Mouse (Mus musculus) layer of hippocampus, postnatal 25 days (tissue): Measurements from ENCODE around the gene Rtkn2. TPM values are rescaled to one million over a fixed set of nuclear protein-coding genes. Genes with fewer than 3 reads are reported as not detected.
"Not testable (repeated sequence)": the region's sequence is repeated elsewhere in the genome, so short reads cannot be mapped to it uniquely, and the experiment has no call there.

Source experiments
- DNase-seq, 2 experiments: peaks; one replicate each; pipeline ENCODE4 v3.0.0; 2022; ENCODE audit warnings: mixed read lengths in 2 of 2, low spot score in 1 of 2; ENCODE audit errors: extremely low spot score in 1 of 2
- total RNA-seq, 2 experiments: library from RNA; stranded (reverse); gene quantifications; 2 replicates each; pipeline ENCODE4 v1.2.3; 2021

The Rtkn2 gene
- total RNA-seq, 2 experiments from 2014 or later: 4.7 to 6.5 TPM

GRCm38 (mm10) chr10:68068426-68068825 is 89.1 kb downstream of the Rtkn2 start:
- no peak for DNase-seq

- DNase-seq: no peak
Observed at GRCm38 (mm10) chr10:68071041-68071440, 91.7 kb downstream of the Rtkn2 start.

- DNase-seq: no peak
Observed at GRCm38 (mm10) chr10:68072626-68073025, 93.3 kb downstream of the Rtkn2 start.

- DNase-seq: no peak
Observed at GRCm38 (mm10) chr10:68074291-68074690, 94.9 kb downstream of the Rtkn2 start.

- DNase-seq: no peak
Observed at GRCm38 (mm10) chr10:68075181-68075580, 95.8 kb downstream of the Rtkn2 start.

- DNase-seq: no peak
Observed at GRCm38 (mm10) chr10:68078708-68079107, 99.3 kb downstream of the Rtkn2 start.

- DNase-seq: no peak
Observed at GRCm38 (mm10) chr10:68079910-68080670, 100.7 kb downstream of the Rtkn2 start.

- DNase-seq: no peak
Observed at GRCm38 (mm10) chr10:68081712-68082111, 102.3 kb downstream of the Rtkn2 start.

- DNase-seq: no peak
Observed at GRCm38 (mm10) chr10:68085574-68085973, 106.2 kb downstream of the Rtkn2 start.

GRCm38 (mm10) chr10:68086973-68087372 is 107.6 kb downstream of the Rtkn2 start:
- DNase-seq: no peak

- no peak for DNase-seq
Observed at GRCm38 (mm10) chr10:68087722-68088121, 108.4 kb downstream of the Rtkn2 start.

GRCm38 (mm10) chr10:68089435-68090196 is 110.2 kb downstream of the Rtkn2 start:
- DNase-seq: no peak

GRCm38 (mm10) chr10:68090197-68090535 is 110.8 kb downstream of the Rtkn2 start:
- DNase-seq: no peak

GRCm38 (mm10) chr10:68090544-68090943 is 111.2 kb downstream of the Rtkn2 start:
- no peak for DNase-seq

- no peak for DNase-seq
Observed at GRCm38 (mm10) chr10:68091011-68091410, 111.6 kb downstream of the Rtkn2 start.

GRCm38 (mm10) chr10:68091840-68092239 is 112.5 kb downstream of the Rtkn2 start:
- DNase-seq: no peak

- no peak for DNase-seq
Observed at GRCm38 (mm10) chr10:68093496-68093895, 114.1 kb downstream of the Rtkn2 start.

GRCm38 (mm10) chr10:68095136-68095535 is 115.8 kb downstream of the Rtkn2 start:
- DNase-seq: no peak

GRCm38 (mm10) chr10:68096395-68096794 is 117.0 kb downstream of the Rtkn2 start:
- DNase-seq: no peak

- DNase-seq: no peak
Observed at GRCm38 (mm10) chr10:68097821-68098675, 118.7 kb downstream of the Rtkn2 start.

- DNase-seq: not testable (repeated sequence)
Observed at GRCm38 (mm10) chr10:68099801-68100200, 120.4 kb downstream of the Rtkn2 start.
